Mouse (Mus musculus): ENCODE data around the gene Gria3.

- TF ChIP-seq CTCF (IDR thresholded peaks at IDR 0.05; ENCODE audit: low read depth): no peak
- no peak for TF ChIP-seq EP300 (optimal IDR thresholded peaks at IDR 0.05)
Measured at GRCm38 (mm10) chrX:41425651-41426050, 25.0 kb downstream of the Gria3 start.
